Mouse (Mus musculus) heart, embryonic 16.5 days (tissue): ENCODE results near the gene Zmynd10. TPM values are rescaled to one million over a fixed set of nuclear protein-coding genes. Genes with fewer than 3 reads are reported as not detected.

ENCODE experiments used
- ATAC-seq: fragments of 200-750 bp; cut with Nextera tagmentation; replicated peaks from 2 replicates; pipeline ENCODE4 v1.8.0; 2017; ENCODE audit warnings: moderate number of reproducible peaks; ENCODE audit not compliant: insufficient read depth, low FRiP score; ENCODE audit errors: extremely low read depth
- H3K27ac ChIP-seq: fragments of 300-500 bp; sonication (generic); 2 replicates; pipeline ENCODE4 v1.5.1; 2014; ENCODE audit warnings: mild to moderate bottlenecking, low read length, control low read depth, moderate library complexity
- H3K27me3 ChIP-seq: fragments of 300-500 bp; sonication (generic); 2 replicates; pipeline ENCODE4 v1.6.1; 2014; ENCODE audit warnings: low read length, mixed read lengths; ENCODE audit not compliant: control insufficient read depth, insufficient read depth
- H3K36me3 ChIP-seq: fragments of 300-500 bp; sonication (generic); 2 replicates; pipeline ENCODE4 v1.6.1; 2014; ENCODE audit not compliant: control insufficient read depth, insufficient read depth
- H3K4me1 ChIP-seq: fragments of 300-500 bp; sonication (generic); 2 replicates; pipeline ENCODE4 v1.6.1; 2014; ENCODE audit warnings: low read length, mixed read lengths; ENCODE audit not compliant: control insufficient read depth, insufficient read depth
- H3K4me2 ChIP-seq: fragments of 300-500 bp; sonication (generic); 2 replicates; pipeline ENCODE4 v1.6.1; 2014; ENCODE audit warnings: low read depth, mild to moderate bottlenecking, control low read depth, low read length
- H3K4me3 ChIP-seq: fragments of 300-500 bp; sonication (generic); 2 replicates; pipeline ENCODE4 v1.5.1; 2014; ENCODE audit warnings: mild to moderate bottlenecking, control low read depth, low read length
- H3K9ac ChIP-seq: fragments of 300-500 bp; sonication (generic); 2 replicates; pipeline ENCODE4 v1.6.1; 2014; ENCODE audit warnings: low read length, control low read depth
- H3K9me3 ChIP-seq: fragments of 300-500 bp; sonication (generic); replicated peaks from 2 replicates; pipeline ENCODE4 v1.6.1; 2016; ENCODE audit warnings: low read length; ENCODE audit not compliant: control insufficient read depth
- WGBS: fragments of 180-500 bp; shearing (Covaris S2); extraction: QIAGEN DNeasy Blood & Tissue Kit; methylation state at CpG from one replicate; pipeline ENCODE4 v1.1.7; 2014; 5-methylcytosine and 5-hydroxymethylcytosine counted together
- polyA plus RNA-seq: library from polyadenylated mRNA; unstranded; fragments of >200 nt; fragmentation: Nextera tagmentation; extraction: Ambion mirVana; gene quantifications from 2 replicates; pipeline ENCODE4 v1.2.1, GENCODE M21; 2015

Gene Zmynd10
- polyA plus RNA-seq, 1 experiment from 2014 or later = 1.7 TPM

DNA sequence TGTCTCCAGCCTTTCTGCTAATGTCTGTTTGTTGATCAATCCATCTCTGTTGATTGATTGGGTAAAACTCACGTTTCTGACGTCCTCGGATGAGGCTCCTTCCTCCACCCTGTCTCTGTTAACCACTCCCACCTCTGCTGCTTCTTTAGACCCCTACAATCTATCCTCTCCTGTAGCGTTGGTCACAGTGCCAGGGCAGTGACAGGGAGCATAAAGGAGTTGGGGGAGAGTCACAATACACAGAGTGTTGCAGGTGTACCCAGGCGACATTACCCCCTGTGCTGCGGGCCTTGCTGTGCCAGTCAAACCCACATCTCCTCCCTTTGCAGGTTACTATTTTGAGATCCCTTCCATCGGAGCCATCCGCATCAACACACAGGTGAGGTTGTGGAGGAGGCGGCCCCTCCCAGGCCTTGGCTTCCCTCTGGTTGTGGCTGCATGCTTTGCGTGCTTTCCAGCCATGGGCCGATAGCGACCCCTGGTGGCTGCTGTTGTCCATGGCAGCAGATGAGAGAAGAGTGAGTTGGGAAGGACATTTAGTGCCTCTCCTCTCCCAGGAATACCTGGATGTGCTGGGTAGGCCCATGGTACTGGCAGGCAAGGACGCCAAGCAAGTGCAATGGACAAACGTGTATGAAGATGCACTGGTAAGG lies 32.7 kb upstream of the Zmynd10 start:
- Histone ChIP-seq H3K36me3 (no peaks in the 10 kb centered on the region), H3K4me2 (no peak overlapping the region), H3K4me3 (no peak overlapping the region), H3K9me3 (no peaks in the 10 kb centered on the region), H3K9ac (no peak overlapping the region), H3K4me1 (no peaks in the 10 kb centered on the region), H3K27ac (no peak overlapping the region), H3K27me3 (no peaks in the 10 kb centered on the region)
- WGBS = 27% methylated on average over 14 of the region's 14 CpGs
- 0 out of 2 replicates have a peak, but pooled peaks have one; percentile 46 for ATAC-seq

- 69% methylated on average over 6 of the region's 6 CpGs for WGBS
- no peak for ATAC-seq
- Histone ChIP-seq H3K4me1 (peaks cover 9% of the 10 kb centered on the region), H3K4me3 (no peak overlapping the region), H3K27ac (no peak overlapping the region), H3K9me3 (no peaks in the 10 kb centered on the region), H3K36me3 (no peaks in the 10 kb centered on the region), H3K4me2 (no peak overlapping the region), H3K9ac (no peak overlapping the region), H3K27me3 (no peaks in the 10 kb centered on the region; the same call in 1 of the 2 replicates)
Observed at GRCm38 (mm10) chr9:107520331-107520730, 26.8 kb upstream of the Zmynd10 start.

DNA sequence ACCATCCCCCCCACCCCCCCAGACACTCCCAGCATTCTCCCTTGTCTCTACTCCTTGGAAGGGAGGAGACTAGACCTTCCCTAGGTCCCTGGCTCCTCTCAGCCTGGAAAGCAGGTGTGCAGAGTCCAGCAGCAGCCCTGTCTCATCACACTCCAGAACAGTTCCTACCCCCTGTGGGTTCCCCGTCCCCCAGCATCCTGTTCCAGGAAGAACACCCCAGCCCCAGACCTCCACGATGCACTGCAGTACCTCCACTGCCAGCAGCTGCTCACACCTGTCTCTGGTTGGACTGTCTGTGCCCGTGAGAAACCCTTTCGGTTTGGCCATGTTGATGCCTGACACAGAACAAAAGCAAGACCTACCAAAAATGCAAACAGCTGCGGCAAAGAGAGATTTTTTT lies 25.9 kb upstream of the Zmynd10 start:
- peak overlapping the region; percentile 11 for H3K4me3 ChIP-seq
- ATAC-seq = no peak
- peaks cover 9% of the 10 kb centered on the region for H3K4me1 ChIP-seq
- H3K27me3 ChIP-seq = peaks cover 7% of the 10 kb centered on the region
- peak overlapping the region; percentile 54; the same call in 1 of the 2 replicates for H3K27ac ChIP-seq
- peak overlapping the region; percentile 55; the same call in 1 of the 2 replicates for H3K4me2 ChIP-seq
- H3K9ac ChIP-seq = no peak overlapping the region
- H3K9me3 ChIP-seq = no peaks in the 10 kb centered on the region
- no peaks in the 10 kb centered on the region for H3K36me3 ChIP-seq
- WGBS = 52% methylated on average over 5 of the region's 5 CpGs

DNA sequence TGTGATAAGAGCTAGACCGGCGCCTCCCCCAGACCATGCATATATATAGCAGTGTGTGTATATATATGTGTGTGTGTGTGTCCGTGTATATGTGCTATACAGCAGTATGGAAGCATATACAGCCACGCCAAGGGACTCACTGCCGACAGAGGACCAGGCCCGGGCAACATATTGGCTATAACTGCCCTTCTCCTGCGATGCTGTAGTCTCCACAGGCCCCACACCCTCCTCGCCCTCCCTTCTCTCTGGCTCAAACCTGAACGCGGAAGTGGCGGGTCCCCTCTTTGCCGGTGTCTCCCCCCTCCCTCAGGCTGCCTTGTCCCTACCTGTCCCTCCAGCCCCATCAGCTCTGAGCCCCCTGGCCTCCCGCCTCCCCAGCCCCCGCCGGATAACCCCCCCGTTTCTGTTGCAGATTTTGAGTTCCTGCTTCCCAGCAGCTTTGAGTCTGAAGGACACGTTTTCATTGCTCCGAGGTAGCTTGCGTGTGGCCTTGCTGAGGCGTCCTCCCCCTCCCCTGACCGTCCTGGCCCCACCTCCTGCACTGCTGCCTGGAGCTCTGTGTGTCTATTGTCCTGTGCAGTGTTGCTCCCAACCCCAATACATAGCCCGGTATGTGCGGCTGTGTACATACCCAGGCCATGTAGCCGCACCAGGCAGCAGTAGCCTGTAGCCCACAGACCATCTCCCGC lies 25.2 kb upstream of the Zmynd10 start:
- peak overlapping the region; percentile 11 for H3K4me3 ChIP-seq
- H3K27me3 ChIP-seq = peaks cover 13% of the 10 kb centered on the region
- peaks cover 14% of the 10 kb centered on the region for H3K4me1 ChIP-seq
- H3K36me3 ChIP-seq = no peaks in the 10 kb centered on the region
- peak overlapping the region; percentile 54 for H3K27ac ChIP-seq
- H3K9ac ChIP-seq = peak overlapping the region; percentile 45
- 25% methylated on average over 25 of the region's 25 CpGs for WGBS
- H3K4me2 ChIP-seq = peak overlapping the region; percentile 55
- no peaks in the 10 kb centered on the region for H3K9me3 ChIP-seq
- peak; percentile 25 for ATAC-seq

GRCm38 (mm10) chr9:107522400-107522711 lies 24.7 kb upstream of the Zmynd10 start:
- no peaks in the 10 kb centered on the region for H3K9me3 ChIP-seq
- H3K36me3 ChIP-seq = no peaks in the 10 kb centered on the region
- H3K9ac ChIP-seq = peak overlapping the region; percentile 45
- 29% methylated on average over 2 of the region's 2 CpGs for WGBS
- no peak overlapping the region; the same call in 1 of the 2 replicates for H3K27ac ChIP-seq
- peak overlapping the region; percentile 55 for H3K4me2 ChIP-seq
- no peak for ATAC-seq
- H3K4me3 ChIP-seq = no peak overlapping the region; the same call in 1 of the 2 replicates
- H3K4me1 ChIP-seq = peaks cover 14% of the 10 kb centered on the region
- H3K27me3 ChIP-seq = peaks cover 13% of the 10 kb centered on the region

- Histone ChIP-seq H3K4me3 (peak overlapping the region; percentile 42), H3K9ac (peak overlapping the region; percentile 18), H3K36me3 (no peaks in the 10 kb centered on the region), H3K9me3 (no peaks in the 10 kb centered on the region), H3K4me2 (peak overlapping the region; percentile 67), H3K4me1 (peaks cover 12% of the 10 kb centered on the region), H3K27me3 (peaks cover 13% of the 10 kb centered on the region), H3K27ac (no peak overlapping the region)
- WGBS = 12% methylated on average over 44 of the region's 44 CpGs
- peak; percentile 38 for ATAC-seq
Observed at GRCm38 (mm10) chr9:107526198-107527026, 20.7 kb upstream of the Zmynd10 start.

- peak; percentile 99 for ATAC-seq
- H3K9me3 ChIP-seq = no peaks in the 10 kb centered on the region
Observed at GRCm38 (mm10) chr9:107533791-107534407, 13.2 kb upstream of the Zmynd10 start, which contains the start of gene Tmem115. Tmem115 (plus strand) TSS chr9:107533945.

GRCm38 (mm10) chr9:107534408-107535202 lies 12.5 kb upstream of the Zmynd10 start:
- H3K4me3 ChIP-seq = peak overlapping the region; percentile 81
- peak overlapping the region; percentile 89 for H3K9ac ChIP-seq
- H3K36me3 ChIP-seq = peaks cover 21% of the 10 kb centered on the region
- H3K27me3 ChIP-seq = no peaks in the 10 kb centered on the region
- peak overlapping the region; percentile 87 for H3K4me2 ChIP-seq
- H3K27ac ChIP-seq = peak overlapping the region; percentile 79
- peaks cover 19% of the 10 kb centered on the region for H3K4me1 ChIP-seq
- ATAC-seq = peak; percentile 19; the same call in 1 of the 2 replicates
- WGBS = under 1% methylated on average over 40 of the region's 40 CpGs
- H3K9me3 ChIP-seq = no peaks in the 10 kb centered on the region

More at GRCm38 (mm10) chr9:107533791-107534407, 13.2 kb upstream of the Zmynd10 start, which contains the start of gene Tmem115:
- WGBS = under 1% methylated on average over 48 of the region's 48 CpGs
- H3K27me3 ChIP-seq = no peaks in the 10 kb centered on the region
- H3K36me3 ChIP-seq = peaks cover 14% of the 10 kb centered on the region
- peaks cover 19% of the 10 kb centered on the region for H3K4me1 ChIP-seq
- peak within 1 kb of the TSS; percentile 79 for H3K27ac ChIP-seq
- peak within 1 kb of the TSS; percentile 87 for H3K4me2 ChIP-seq
- H3K4me3 ChIP-seq = peak within 1 kb of the TSS; percentile 81
- peak within 1 kb of the TSS; percentile 89 for H3K9ac ChIP-seq
